Mouse (Mus musculus): ENCODE measurements at regions not wholly inside any gene's neighbourhood (a gene's known extent, or its start where the extent isn't known, plus 50 kb on each side); places are given as distances from the start of the nearest gene placed in this dataset.

- ATAC-seq (no peak), DNase-seq (ENCODE audit: low spot score) (no peak)
- no peak overlapping the region for H3K27ac ChIP-seq (ENCODE audit: low read length)
- 29% methylated on average over 10 of the region's 10 CpGs for WGBS
- no peak overlapping the region for H3K9ac ChIP-seq (replicated peaks; ENCODE audit: low read depth)
- TF ChIP-seq CTCF (IDR thresholded peaks at IDR 0.05) = no peak
- TF ChIP-seq EP300 (IDR thresholded peaks at IDR 0.05) = no peak
- H3K4me1 ChIP-seq (ENCODE audit: insufficient read depth, low read depth, low read length) = no peaks in the 10 kb centered on the region
- H3K4me2 ChIP-seq (replicated peaks; ENCODE audit: low read depth, low read length) = no peak overlapping the region
- no peaks in the 10 kb centered on the region for H3K36me3 ChIP-seq (ENCODE audit: insufficient read depth, low read length)
- no peaks in the 10 kb centered on the region for H3K9me3 ChIP-seq (ENCODE audit: low read length)
- H3K4me3 ChIP-seq (ENCODE audit: low read depth, low read length) = no peak overlapping the region
- no peaks in the 10 kb centered on the region for H3K27me3 ChIP-seq (replicated peaks; ENCODE audit: insufficient read depth, low read length)
Observed at GRCm38 (mm10) chr19:30419556-30420280, 129.7 kb downstream of the Dkk1 start.

- no peak overlapping the region for H3K4me2 ChIP-seq (replicated peaks; ENCODE audit: low read depth, low read length)
- no peaks in the 10 kb centered on the region for H3K27me3 ChIP-seq (replicated peaks; ENCODE audit: insufficient read depth, low read length)
- H3K36me3 ChIP-seq (ENCODE audit: insufficient read depth, low read length) = no peaks in the 10 kb centered on the region
- 79% methylated on average over 2 of the region's 2 CpGs for WGBS
- no peak for ATAC-seq
- TF ChIP-seq EP300 (IDR thresholded peaks at IDR 0.05) (no peak), CTCF (IDR thresholded peaks at IDR 0.05) (no peak)
- no peak overlapping the region for H3K4me3 ChIP-seq (ENCODE audit: low read depth, low read length)
- no peak overlapping the region for H3K9ac ChIP-seq (replicated peaks; ENCODE audit: low read depth)
- no peak overlapping the region for H3K27ac ChIP-seq (ENCODE audit: low read length)
- no peaks in the 10 kb centered on the region for H3K9me3 ChIP-seq (ENCODE audit: low read length)
- DNase-seq (ENCODE audit: low spot score) = no peak
- H3K4me1 ChIP-seq (ENCODE audit: insufficient read depth, low read depth, low read length) = no peaks in the 10 kb centered on the region
Observed at GRCm38 (mm10) chr19:30425627-30426026, 123.8 kb downstream of the Dkk1 start.

GRCm38 (mm10) chr19:30427484-30427883 is 122.0 kb downstream of the Dkk1 start:
- no peak overlapping the region for H3K4me3 ChIP-seq (ENCODE audit: low read depth, low read length)
- ATAC-seq = no peak
- no peak for DNase-seq (ENCODE audit: low spot score)
- TF ChIP-seq CTCF (IDR thresholded peaks at IDR 0.05) (peak; percentile 38), EP300 (IDR thresholded peaks at IDR 0.05) (no peak)
- H3K4me2 ChIP-seq (replicated peaks; ENCODE audit: low read depth, low read length) = no peak overlapping the region
- H3K9ac ChIP-seq (replicated peaks; ENCODE audit: low read depth) = no peak overlapping the region
- no peaks in the 10 kb centered on the region for H3K9me3 ChIP-seq (ENCODE audit: low read length)
- no peak overlapping the region for H3K27ac ChIP-seq (ENCODE audit: low read length)
- no peaks in the 10 kb centered on the region for H3K4me1 ChIP-seq (ENCODE audit: insufficient read depth, low read depth, low read length)
- H3K36me3 ChIP-seq (ENCODE audit: insufficient read depth, low read length) = no peaks in the 10 kb centered on the region
- WGBS = 26% methylated on average over 2 of the region's 2 CpGs
- no peaks in the 10 kb centered on the region for H3K27me3 ChIP-seq (replicated peaks; ENCODE audit: insufficient read depth, low read length)

GRCm38 (mm10) chr19:30433141-30433540 is 116.3 kb downstream of the Dkk1 start:
- no peak overlapping the region for H3K9ac ChIP-seq (replicated peaks; ENCODE audit: low read depth)
- no peaks in the 10 kb centered on the region for H3K36me3 ChIP-seq (ENCODE audit: insufficient read depth, low read length)
- H3K4me1 ChIP-seq (ENCODE audit: insufficient read depth, low read depth, low read length) = no peaks in the 10 kb centered on the region
- DNase-seq (ENCODE audit: low spot score) (no peak), ATAC-seq (no peak)
- H3K4me3 ChIP-seq (ENCODE audit: low read depth, low read length) = no peak overlapping the region
- no peak for TF ChIP-seq CTCF (IDR thresholded peaks at IDR 0.05)
- TF ChIP-seq EP300 (IDR thresholded peaks at IDR 0.05) = no peak
- no peaks in the 10 kb centered on the region for H3K27me3 ChIP-seq (replicated peaks; ENCODE audit: insufficient read depth, low read length)
- H3K27ac ChIP-seq (ENCODE audit: low read length) = no peak overlapping the region
- H3K9me3 ChIP-seq (ENCODE audit: low read length) = no peaks in the 10 kb centered on the region
- WGBS = 88% methylated on average over 1 of the region's 1 CpGs
- H3K4me2 ChIP-seq (replicated peaks; ENCODE audit: low read depth, low read length) = no peak overlapping the region

GRCm38 (mm10) chr19:30435054-30435738 is 114.3 kb downstream of the Dkk1 start:
- Histone ChIP-seq H3K27me3 (replicated peaks; ENCODE audit: insufficient read depth, low read length) (no peaks in the 10 kb centered on the region), H3K27ac (ENCODE audit: low read length) (no peak overlapping the region), H3K9ac (replicated peaks; ENCODE audit: low read depth) (no peak overlapping the region), H3K9me3 (ENCODE audit: low read length) (no peaks in the 10 kb centered on the region), H3K36me3 (ENCODE audit: insufficient read depth, low read length) (no peaks in the 10 kb centered on the region), H3K4me1 (ENCODE audit: insufficient read depth, low read depth, low read length) (no peaks in the 10 kb centered on the region), H3K4me2 (replicated peaks; ENCODE audit: low read depth, low read length) (no peak overlapping the region), H3K4me3 (ENCODE audit: low read depth, low read length) (no peak overlapping the region)
- 70% methylated on average over 12 of the region's 12 CpGs for WGBS
- no peak for TF ChIP-seq EP300 (IDR thresholded peaks at IDR 0.05)
- no peak for TF ChIP-seq CTCF (IDR thresholded peaks at IDR 0.05)
- DNase-seq (ENCODE audit: low spot score) (no peak), ATAC-seq (no peak)

GRCm38 (mm10) chr19:30450869-30451542 is 98.5 kb downstream of the Dkk1 start:
- no peaks in the 10 kb centered on the region for H3K9me3 ChIP-seq (ENCODE audit: low read length)
- TF ChIP-seq CTCF (IDR thresholded peaks at IDR 0.05) (no peak), EP300 (IDR thresholded peaks at IDR 0.05) (no peak)
- no peak overlapping the region for H3K4me3 ChIP-seq (ENCODE audit: low read depth, low read length)
- H3K9ac ChIP-seq (replicated peaks; ENCODE audit: low read depth) = no peak overlapping the region
- H3K4me1 ChIP-seq (ENCODE audit: insufficient read depth, low read depth, low read length) = no peaks in the 10 kb centered on the region
- H3K27me3 ChIP-seq (replicated peaks; ENCODE audit: insufficient read depth, low read length) = no peaks in the 10 kb centered on the region
- ATAC-seq (0 out of 2 replicates have a peak, but pooled peaks have one; percentile 5), DNase-seq (ENCODE audit: low spot score) (no peak)
- no peaks in the 10 kb centered on the region for H3K36me3 ChIP-seq (ENCODE audit: insufficient read depth, low read length)
- WGBS = 74% methylated on average over 13 of the region's 13 CpGs
- no peak overlapping the region for H3K4me2 ChIP-seq (replicated peaks; ENCODE audit: low read depth, low read length)
- no peak overlapping the region for H3K27ac ChIP-seq (ENCODE audit: low read length)

Data from lung, postnatal 0 days (tissue).